Mouse (Mus musculus): ENCODE data around the gene Bmpr2.
A peak's percentile ranks its signal among the peaks of the same experiment; 100 is the strongest.
"Not testable (repeated sequence)": the region's sequence is repeated elsewhere in the genome, so short reads cannot be mapped to it uniquely, and the experiment has no call there.

Gene Bmpr2

DNA sequence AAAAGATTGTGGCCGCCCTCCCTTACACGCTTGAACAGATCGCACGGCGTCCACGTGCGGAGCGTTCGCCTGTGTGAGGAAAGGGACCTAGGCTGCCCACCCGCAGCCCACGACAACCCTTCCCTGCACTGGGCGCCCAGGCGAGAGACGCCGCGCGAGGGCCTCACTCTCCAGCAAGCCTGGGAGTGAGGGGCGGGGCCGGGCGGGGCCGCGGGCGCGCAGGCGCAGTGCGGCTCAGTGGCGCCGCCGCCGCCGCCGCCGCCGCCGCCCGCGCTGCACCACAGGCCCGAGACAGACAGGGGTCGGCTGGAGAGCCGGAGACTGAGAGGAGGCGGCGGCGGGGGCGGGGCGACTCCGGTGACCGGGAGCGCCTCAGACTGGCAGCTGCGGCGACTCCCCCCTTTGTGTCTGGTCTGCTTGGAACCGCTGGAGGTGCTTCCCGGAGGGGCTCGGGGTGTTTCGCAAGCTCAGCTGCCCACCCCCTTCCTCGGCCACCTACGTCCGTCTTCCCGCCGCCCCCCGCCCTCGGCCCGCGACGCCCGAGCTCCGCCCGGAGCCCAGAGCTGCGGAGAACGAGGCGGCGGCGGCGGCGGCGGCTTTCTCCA is at the start of gene Bmpr2:
TSS of gene Bmpr2 (plus strand) at position 237 of the 605 bp plus-strand sequence.
- peak; percentile 93 for DNase-seq (ENCODE audit: low spot score)

DNA sequence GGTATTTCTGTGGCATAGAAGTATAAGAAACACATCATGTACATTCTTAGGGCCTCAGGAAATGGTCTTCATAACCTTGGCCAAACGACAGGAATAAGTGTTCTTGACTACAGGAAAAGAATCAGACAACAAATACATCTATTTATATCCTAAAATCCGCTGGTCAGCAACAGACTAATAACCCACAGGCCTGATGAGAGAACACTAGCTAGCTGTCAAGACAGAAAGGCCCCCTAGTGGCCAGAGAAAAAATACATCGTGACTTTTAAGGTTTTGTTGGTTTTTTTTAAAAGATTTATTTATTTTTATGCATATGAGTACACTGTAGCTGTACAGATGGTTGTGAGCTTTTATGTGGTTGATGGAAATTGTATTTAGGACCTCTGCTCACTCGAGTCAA is 43.3 kb upstream of the Bmpr2 start:
- no peak for DNase-seq (ENCODE audit: low spot score)

- DNase-seq (ENCODE audit: low spot score): no peak
Measured at GRCm38 (mm10) chr1:59725661-59726060, 37.5 kb upstream of the Bmpr2 start.

DNA sequence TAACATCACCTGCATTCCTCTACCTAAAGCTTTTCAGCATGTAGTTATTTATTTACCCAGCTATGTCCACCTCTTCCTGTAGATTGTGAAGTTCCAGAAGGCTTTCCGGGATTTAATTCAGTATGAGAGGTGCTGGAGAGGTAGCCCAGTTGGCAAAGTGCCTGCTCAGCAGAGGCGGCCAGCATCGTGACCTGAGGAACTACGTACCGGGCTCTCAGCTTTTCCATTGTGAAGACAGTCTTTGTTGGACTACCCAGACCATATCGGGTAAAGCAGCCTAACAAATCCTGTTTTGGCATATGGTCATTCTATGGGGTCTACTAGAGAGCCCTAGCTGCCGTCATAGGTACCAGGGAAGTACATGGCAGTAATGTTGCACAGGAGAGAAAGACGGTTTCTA is 33.1 kb upstream of the Bmpr2 start:
- no peak for DNase-seq (ENCODE audit: low spot score)

DNA sequence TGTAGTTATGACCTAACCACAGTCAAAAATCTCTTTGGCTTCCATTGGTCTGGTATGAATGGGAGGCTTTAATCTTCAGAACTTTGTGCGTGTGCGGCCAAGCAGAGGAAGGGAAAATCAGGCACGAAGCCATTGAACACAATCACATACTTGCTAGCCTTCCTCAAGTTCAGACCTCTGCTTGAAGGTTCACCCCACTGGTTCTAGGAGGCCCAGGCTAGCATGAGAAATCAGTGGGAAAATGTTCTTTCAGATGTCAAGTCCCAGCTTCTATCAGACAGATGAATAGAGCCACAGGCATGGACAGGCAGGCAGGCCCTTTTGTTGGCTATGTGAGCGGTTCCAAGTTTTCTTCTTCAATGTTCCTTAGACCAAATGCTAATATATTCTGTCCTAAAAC is 32.5 kb upstream of the Bmpr2 start:
- DNase-seq (ENCODE audit: low spot score): no peak

- no peak for DNase-seq (ENCODE audit: low spot score)
Measured at GRCm38 (mm10) chr1:59734076-59734475, 29.1 kb upstream of the Bmpr2 start.

DNA sequence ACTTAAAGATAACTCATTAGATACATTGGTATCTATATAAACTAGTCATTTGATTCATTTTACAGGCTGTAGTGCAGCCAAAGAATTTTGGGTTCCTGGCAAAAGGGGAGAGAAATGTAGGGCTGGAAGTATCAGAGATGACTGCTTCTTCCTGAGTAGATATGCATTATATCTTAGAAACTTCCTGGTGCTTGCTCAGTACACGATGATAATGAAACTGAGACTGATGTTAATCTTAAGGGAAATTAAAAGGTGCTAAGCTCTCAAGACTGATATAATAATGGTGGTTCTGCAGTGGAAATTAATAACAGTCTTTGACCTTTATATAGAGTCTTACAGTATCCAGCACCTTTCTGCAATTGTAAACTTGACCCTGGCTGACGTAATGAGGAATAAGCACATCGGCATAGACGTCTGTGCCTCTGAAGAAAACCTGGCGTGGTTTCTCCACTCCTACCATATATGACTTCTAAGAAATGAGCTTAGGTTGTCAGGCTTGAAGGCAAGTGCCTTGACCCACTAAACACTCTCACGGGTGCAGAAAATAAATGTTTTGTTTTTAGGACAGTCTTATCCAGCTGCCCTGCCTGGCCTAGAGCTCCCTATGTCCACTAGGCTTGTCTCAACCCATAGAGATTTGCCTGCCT is 24.3 kb upstream of the Bmpr2 start:
- DNase-seq (ENCODE audit: low spot score): no peak

DNA sequence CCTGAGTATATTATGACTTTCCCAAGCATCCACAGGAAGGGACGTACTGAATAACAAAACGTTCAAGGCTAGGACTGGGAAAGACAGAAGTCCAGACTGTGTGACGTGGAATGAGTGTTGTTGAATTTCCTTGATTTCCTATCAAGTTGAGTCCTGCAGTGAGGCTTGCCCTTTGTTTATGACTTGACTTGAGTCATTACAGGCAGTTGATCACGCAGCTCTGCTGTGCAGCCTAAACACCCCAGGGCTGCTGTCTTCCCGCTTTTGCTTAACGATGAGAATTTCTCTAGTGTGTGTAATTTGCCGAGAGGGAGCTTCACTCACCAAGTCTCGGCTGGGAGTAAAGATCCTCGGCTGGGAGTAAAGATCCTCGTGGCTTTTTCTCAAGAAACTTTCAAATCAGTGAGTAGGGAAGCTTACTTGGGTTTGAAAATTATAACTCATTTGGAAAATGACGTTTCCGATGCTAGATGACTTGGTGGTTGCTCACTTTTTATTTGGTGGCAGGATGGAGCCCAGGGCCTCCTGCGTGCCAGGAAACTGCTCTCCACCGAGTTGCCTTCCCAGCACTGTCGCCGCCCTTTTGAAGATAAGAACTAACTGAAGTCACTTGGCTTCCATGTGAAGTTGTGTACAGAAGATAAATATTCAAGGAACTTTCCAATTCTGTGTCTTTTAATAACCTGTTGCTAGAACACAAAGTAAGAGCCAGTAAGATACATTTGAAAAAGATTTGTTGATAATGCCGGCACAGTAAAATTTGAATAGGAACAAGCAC is 23.4 kb upstream of the Bmpr2 start:
- DNase-seq (ENCODE audit: low spot score): no peak

DNA sequence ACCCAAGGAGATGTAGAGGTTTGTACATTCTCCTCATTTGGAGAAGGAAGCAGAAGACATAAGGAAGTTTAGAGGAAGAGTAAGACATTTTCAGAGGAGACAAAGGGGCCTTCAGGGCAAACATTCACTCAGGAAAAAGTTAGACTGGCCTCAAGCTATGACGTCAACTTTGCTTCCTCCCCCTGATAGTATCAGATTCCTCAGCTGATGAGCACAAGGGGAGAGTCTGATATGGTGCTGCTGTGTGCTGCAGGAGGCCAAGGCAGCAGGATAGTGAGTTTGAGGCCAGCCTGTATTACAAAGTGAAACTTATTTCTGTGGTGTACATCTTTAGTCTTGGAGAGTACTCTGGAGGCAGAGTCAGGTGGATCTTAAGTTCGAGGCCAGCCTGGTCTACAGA is 14.2 kb upstream of the Bmpr2 start:
- DNase-seq (ENCODE audit: low spot score): no peak

- not testable (repeated sequence) for DNase-seq (ENCODE audit: low spot score)
Measured at GRCm38 (mm10) chr1:59749724-59750123, 13.5 kb upstream of the Bmpr2 start.

DNA sequence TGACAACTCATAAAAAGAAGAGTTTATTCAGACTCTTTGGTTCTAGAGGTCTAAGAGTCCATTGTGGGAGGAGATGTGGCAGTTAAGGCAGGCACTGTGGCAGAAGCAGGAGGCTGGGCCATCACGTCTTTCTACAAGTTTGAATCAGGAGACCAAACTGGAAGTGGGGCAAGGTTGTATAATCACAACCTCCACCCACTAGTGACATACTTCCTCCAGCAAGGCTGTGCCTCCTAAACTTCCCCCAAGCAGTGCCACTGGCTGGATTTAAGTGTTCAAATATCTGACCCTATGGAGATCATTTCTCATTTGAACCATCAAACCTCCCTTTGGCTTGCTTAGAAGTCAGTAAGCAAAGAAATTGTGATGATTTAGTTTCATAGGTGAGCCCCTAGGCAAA is 7.9 kb upstream of the Bmpr2 start:
- no peak for DNase-seq (ENCODE audit: low spot score)

DNA sequence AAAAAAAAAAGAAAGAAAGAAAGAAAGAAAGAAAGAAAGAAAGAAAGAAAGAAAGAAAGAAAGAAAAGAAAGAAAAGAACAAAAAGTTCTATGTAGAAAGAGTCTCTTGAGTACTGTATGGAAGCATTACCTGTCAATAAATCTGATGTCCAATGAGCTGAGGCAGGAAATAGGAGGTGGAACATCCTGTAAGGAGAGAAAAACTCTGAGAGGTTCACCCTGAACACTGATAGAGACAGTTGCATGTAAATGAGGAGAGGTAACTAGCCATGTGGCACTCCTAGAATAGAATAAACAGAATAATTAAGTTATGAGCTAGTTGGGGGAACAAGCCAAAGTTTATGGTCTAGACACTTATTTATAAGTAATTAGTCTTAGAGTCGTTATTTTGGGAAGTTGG is 4.9 kb upstream of the Bmpr2 start:
- no peak for DNase-seq (ENCODE audit: low spot score)

DNA sequence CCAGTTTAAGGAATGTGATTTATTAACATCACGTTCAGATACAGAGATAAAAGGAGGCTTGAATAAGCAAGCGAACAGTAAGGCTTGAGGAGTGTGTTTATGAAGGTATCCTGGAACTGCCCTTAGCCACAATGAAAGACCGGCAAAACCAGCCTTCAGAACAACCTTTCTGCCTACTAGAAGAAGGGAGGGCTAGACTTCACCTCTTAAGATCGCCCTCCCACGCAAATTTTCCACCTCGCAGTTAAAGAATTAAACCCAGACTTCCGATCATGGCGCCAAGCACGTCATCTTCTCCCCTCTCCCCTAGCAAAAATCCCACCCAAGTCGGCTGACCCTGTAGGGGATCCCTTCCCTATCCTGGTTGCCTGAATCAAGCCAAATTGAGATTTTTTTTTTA is 992 bp upstream of the Bmpr2 start:
- DNase-seq (ENCODE audit: low spot score): peak; percentile 51

DNA sequence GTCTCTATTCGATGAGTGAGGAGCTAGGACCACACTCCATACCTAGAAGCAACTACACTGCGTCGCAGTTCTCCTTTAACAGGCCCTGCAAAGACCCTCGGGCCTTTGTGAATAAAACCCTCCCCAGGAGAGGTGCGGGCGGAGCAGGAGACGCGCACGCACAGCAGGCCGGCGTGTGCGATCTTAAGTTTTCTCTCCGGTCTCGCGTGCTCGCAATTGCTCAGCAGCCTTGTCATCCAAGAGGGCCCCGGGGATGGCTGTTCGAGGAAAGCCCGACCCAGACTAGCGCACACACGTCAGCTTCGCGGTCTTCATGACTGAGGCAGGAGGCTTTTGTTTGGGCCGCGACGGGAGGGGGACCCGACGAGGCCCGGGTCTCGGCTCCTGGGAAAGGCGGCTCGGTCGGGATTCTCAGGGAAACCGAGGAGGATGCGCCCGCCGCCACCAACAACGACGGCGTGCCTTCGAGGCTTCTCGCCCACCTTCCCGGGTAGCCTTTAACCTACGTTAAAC is 493 bp upstream of the Bmpr2 start:
- DNase-seq (ENCODE audit: low spot score): peak; percentile 73

DNA sequence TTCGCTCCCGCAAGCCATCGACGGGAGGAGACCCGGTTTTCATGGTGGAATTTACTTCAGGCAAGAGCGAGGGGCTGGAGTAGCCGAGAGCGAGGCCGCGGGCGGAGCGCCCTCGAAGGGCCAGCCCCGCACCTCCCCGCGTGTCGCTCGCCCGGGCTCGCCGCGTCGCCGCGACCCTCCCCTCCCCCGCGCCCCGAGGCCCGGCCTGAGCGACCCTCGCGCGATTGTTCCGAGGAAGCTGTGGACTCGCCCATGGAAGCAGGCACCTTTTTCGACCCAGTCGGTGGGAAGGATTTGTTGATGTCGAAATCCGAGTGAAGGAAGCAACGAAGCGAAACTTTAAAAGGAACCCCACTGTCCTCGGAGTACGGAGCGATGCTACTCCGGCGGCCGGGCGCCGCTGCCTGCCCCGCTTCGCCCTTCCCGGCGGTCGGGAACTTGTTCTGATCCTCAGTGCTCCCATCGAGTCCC is 616 bp downstream of the Bmpr2 start:
- DNase-seq (ENCODE audit: low spot score): peak; percentile 75

DNA sequence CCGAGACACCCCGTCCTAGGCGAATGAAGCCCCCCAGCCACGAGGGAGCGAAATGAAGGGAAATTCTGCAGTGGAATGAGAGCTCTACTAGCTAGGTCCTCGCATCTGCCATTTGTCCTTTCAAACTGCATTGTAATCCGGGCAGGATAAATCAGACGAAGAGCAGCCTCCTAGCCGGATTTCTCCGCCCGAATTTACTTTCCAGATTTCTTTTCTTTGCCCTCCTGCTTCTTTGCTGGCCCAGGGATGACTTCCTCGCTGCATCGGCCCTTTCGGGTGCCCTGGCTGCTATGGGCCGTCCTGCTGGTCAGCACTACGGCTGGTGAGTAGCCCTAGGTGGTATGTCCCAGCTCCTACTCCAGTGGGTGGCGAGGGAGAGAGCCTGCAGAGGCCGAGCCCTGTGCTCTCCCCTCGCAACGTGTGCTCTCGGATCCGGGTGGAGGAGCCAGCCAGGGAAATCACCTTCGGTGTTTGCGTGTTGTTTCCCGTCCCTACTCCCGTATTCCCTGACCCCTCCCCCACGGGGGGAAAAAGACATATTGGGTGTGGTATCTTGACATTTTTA is 1.3 kb downstream of the Bmpr2 start:
- DNase-seq (ENCODE audit: low spot score): peak; percentile 61

GRCm38 (mm10) chr1:59765279-59765678 is 2.1 kb downstream of the Bmpr2 start:
- DNase-seq (ENCODE audit: low spot score): no peak

GRCm38 (mm10) chr1:59766626-59767025 is 3.4 kb downstream of the Bmpr2 start:
- no peak for DNase-seq (ENCODE audit: low spot score)

GRCm38 (mm10) chr1:59771871-59772270 is 8.7 kb downstream of the Bmpr2 start:
- no peak for DNase-seq (ENCODE audit: low spot score)

DNA sequence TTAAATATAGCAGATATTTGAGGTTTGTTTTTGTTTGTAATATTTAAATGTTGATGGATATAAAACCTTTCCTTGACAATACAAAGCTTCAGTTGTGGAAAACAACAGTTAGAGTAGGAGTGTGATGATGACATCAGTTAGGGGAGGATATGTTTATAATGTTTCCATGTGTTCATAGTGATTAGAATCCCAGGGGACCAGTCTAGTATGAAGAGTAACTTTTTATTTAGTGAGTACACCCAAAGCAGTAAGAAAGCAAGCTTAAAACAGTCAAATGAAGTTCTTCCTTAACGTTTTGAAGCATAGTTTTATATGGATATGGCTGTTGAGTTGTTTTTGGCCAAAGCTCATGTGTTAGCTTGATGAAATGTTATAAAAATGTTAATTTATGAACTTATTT is 17.9 kb downstream of the Bmpr2 start:
- no peak for DNase-seq (ENCODE audit: low spot score)

- DNase-seq (ENCODE audit: low spot score): no peak
Measured at GRCm38 (mm10) chr1:59788975-59789374, 25.8 kb downstream of the Bmpr2 start.

- DNase-seq (ENCODE audit: low spot score): no peak
Measured at GRCm38 (mm10) chr1:59789741-59790140, 26.5 kb downstream of the Bmpr2 start.

GRCm38 (mm10) chr1:59795336-59795735 is 32.1 kb downstream of the Bmpr2 start:
- DNase-seq (ENCODE audit: low spot score): no peak
